Mouse (Mus musculus) gastrocnemius, postnatal 14 days (tissue): Measurements from ENCODE around the gene Olig1. TPM values are rescaled to one million over a fixed set of nuclear protein-coding genes. Genes with fewer than 3 reads are reported as not detected.
"Not testable (repeated sequence)": the region's sequence is repeated elsewhere in the genome, so short reads cannot be mapped to it uniquely, and the experiment has no call there.

ENCODE experiments used
- DNase-seq: peaks from one replicate; pipeline ENCODE4 v3.0.0; 2021; ENCODE audit warnings: mixed read lengths
- intact Hi-C: fragments of 180-260 bp; cut with DNase I; formaldehyde crosslinking; loops from one replicate; pipeline ENCODE4 v1.15.1; 2025; ENCODE audit warnings: low total_unique reads
- total RNA-seq, 2 experiments: library from RNA; stranded (reverse); gene quantifications; 2 replicates each; pipeline ENCODE4 v1.2.3; 2021

Olig1 gene
- total RNA-seq, 2 experiments from 2014 or later, result not detected

DNA sequence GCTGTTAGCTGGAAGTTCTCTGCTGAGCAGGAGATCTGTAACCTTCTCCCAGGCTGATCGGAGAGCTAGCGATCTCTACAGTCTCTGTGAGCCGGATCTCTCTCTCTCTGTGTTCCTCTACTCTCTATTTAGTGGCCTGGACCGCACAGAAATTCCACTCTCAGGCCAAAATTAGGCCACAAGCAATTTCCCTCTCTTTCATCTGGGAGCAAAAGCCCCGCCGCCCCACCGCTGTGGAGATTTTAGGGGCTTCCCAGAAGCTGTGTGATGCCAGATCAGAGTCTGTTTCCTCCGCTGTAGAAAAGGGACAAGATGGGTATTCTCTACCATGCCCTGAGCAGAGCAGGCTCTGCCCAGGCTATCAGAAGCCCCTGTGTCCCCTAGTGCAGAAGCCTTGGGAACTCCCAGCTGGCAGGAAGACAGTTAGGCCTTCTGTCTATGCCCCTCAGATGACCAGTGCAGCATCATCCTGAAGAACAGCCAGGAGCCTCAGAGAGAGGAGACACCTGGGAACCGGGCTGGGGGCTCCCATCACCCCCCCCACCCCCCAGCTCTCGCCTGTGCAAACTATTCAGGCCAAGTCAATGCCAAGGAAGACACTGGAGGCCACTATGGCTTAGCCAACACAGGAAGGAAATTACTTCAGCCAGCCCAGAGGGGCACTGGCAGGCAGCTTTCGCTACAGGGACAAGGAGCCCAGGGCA lies 36.2 kb upstream of the Olig1 start:
- intact Hi-C loops, result no loop called here
- DNase-seq, result no peak

DNA sequence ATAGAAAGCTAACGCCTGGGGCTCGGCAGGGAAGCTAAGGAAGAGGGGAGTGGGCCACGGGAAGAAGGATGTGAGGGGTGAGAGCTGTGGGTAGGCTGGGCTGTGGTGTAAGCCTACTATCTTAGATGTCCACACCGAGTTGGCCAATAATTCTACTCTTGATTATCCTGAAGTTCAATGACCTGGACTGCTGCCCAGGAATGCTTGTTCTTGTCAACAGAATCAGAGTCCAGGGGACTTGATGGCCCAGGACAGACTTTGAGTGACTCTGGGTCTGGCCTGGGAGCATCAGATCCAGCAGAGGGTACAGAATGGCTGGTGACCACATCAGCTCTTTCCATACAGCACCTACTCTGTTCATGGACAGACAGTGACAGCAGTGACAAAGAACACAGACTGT lies 30.5 kb upstream of the Olig1 start:
- no peak for DNase-seq
- intact Hi-C loops, result no loop called here

DNA sequence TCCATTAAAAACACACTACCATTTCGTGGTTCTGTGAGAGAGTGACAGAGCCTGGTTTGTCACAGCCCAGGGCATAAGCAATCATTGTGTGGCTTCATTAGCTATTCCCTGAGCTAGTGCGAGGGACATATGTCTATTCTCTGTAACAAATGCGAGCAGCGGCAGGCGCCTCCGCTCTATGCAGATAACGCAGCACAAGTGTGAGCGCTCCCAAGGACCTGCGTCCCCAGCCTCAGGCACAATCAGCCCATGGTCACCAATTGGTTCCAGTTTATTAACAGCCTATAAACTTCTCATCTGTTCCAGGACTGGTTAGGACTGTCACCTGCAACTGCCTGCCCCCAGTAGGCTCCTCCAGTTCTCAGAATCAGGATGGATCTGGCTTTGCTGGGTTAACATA lies 23.3 kb upstream of the Olig1 start:
- no peak for DNase-seq
- intact Hi-C loops, result no loop called here

DNA sequence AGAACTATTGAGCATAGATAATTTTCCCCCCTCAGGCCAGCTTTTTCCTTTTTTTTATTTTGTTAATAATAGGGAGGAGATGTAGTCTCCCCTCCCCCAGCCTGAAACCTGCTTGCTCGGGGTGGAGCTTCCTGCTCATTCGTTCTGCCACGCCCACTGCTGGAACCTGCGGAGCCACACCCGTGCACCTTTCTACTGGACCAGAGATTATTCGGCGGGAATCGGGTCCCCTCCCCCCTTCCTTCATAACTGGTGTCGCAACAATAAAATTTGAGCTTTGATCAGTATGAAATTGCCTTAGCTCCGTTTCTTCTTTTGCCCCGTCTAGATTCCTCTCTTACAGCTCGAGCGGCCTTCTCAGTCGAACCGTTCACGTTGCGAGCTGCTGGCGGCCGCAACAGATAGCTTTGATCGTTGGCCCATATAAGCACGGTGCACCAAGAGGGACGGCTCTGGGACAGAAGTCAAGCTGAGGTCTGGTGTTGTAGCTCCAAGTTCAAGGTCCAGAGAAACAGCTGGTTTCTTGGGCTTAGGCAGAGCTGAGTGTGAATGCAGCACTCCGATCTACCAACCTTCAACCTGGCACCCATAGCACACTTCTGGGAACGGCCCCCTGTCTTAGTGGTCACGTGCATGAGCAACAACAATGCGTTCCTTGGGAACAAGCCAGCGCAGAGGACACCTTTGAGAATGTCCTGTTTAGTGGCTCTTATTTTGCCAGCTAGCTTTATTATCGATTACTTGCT lies 14.0 kb upstream of the Olig1 start:
- intact Hi-C loops, DNase-seq: not testable (repeated sequence)

DNA sequence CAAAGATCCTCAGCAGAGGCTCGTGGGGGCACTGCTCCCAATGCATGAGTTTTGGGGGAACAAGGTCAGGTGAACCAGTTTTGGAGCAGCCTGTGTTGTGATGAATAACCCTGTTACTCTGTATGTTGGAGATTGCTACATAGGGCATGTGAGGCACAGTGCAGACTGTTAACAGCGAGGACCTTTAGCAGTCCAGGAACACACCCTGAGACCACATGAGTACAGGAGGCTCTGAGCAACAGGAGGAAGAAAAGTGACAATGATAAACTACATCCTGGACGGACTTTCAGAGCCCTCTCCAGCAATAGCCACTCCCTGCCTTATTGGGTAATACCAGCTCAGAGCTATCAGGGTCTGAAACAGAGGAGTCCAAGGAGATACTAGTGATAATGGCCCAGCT lies 10.6 kb upstream of the Olig1 start:
- intact Hi-C loops, result no loop called here
- DNase-seq, result no peak

DNA sequence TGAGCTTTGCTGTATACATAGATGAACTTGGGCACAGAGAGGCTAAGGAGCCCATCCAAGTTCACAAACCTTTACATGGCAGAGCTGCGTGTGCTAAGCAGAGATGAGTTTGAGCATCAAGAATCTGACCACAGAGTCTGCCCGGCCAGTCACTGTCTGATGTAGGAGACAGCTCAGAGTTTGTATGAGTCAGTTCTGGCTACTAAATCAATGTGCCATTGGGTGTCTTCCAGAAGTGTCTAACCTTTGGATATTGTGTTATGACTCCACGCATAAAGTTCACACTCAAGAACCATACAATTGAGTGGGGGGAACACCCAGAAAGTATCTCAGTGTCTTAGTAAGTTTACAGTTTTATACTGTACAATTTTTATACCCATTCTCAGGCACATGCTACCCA lies 8.7 kb upstream of the Olig1 start:
- intact Hi-C loops, result no loop called here
- DNase-seq, result no peak

DNA sequence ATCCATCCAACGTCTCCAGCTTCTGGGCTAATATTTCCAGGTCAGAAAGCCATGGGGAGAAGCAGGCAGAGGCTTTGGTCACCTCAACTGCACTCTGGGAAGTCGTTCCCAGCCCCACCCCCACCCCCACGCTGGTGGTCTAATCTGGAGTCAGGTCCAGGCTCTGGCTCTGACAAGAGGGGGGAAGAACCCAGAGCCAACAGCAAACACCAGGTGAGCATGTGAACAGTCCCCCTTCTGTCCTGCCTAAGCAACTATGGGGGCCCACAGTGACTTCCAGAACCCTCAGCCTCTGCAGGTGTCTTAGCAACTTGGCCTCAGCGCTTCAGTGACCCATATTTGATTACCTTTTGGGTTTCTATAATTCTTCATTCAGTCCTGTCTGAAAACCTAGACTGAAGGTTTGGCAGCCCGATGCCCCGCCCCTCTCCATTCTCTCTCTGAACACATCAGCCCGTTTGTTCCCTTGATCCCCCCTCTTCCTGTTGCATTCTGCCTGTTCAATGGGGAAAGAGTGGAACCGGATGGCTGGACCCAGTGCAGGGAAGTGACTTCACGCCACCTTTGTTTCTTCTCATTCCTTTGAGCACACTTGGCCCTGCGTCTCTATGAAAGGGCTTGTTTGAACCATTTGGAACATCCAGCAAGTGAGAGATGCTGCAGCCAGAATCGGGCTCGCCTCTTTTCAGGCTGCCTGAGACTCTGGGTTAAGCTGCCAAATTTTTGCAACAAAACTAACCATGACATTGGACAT lies 6.9 kb upstream of the Olig1 start:
- no peak for DNase-seq
- intact Hi-C loops, result no loop called here

DNA sequence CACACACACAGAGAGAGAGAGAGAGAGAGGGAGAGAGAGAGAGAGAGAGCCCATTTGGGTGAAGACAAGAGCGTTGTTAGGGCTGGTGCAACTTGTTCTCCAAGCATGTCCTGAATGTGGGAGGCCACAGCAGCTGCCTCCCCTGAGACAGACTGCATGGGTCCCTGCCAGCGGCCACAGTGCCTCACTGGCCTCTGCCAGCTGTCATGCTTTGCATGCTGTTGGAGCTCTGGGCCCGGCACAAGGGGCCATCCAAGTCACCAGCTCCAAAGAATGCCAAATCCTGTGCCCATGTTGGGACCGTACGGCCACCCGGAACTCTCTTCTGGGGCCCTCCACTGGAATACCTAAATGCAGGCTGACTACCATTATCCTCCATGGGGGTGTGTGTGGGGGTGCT lies 3.6 kb upstream of the Olig1 start:
- DNase-seq, result peak; percentile 65
- intact Hi-C loops, result no loop called here

DNA sequence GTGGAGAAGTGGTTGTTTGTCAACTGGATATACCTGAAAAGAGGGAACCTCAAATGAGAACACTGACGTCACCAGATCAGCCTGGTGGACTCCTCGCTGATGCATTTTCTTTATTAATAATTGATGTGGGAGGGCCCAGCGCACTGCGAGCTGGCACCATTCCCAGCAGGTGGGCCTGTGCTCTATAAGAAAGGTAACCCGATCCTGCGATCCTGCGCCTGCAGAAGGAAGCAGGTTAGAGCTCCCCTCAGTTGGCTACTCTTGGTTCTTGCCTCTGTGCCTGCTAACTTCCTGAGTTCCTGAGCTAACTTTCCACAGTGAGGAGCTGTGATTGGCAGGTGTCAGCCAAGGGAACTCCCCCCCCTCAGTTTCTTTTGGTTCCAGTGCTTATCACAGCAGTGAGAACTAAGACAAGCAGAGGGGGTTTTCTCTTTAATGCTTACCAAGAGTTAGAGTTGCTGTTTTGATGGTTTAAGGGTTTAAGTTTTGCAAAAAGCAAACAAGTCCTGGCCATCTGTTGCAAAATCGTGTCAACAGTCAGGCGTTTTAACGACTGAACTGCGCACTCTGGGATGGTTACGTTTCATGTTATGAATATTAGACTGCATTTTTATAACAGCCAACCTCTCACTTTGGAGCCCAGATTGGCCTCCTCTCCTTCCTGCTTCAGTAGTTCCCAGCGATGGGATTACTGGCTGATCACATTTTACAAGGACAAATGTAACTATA lies 684 bp upstream of the Olig1 start:
- no peak for DNase-seq
- intact Hi-C loops, result no loop called here

DNA sequence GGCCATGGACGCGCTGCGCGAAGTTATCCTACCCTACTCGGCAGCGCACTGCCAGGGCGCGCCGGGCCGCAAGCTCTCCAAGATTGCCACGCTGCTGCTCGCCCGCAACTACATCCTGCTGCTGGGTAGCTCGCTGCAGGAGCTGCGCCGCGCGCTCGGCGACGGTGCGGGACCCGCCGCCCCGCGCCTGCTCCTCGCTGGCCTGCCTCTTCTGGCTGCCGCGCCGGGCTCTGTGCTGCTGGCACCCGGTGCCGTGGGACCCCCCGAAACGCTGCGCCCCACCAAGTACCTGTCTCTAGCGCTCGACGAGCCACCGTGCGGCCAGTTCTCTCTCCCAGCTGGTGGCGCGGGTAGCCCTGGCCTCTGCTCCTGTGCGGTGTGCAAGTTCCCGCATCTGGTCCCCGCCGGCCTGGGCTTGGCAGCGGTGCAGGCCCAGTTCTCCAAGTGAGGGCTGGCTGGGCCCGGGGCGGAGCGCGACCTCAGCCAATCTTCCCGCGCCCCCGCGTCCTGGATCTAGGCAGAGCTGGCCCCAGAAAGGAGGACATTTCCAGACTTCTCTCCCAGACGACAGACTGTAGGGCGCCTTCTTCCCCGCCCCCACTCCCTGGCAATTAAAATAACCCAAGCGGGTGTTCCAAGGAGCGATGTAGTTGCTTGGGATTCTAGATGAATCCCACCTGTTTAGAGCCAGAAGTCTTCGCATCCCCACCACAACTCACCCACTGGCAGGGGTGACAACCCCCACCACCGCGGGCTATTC lies 820 bp downstream of the Olig1 start:
- intact Hi-C loops, result no loop called here
- no peak for DNase-seq

DNA sequence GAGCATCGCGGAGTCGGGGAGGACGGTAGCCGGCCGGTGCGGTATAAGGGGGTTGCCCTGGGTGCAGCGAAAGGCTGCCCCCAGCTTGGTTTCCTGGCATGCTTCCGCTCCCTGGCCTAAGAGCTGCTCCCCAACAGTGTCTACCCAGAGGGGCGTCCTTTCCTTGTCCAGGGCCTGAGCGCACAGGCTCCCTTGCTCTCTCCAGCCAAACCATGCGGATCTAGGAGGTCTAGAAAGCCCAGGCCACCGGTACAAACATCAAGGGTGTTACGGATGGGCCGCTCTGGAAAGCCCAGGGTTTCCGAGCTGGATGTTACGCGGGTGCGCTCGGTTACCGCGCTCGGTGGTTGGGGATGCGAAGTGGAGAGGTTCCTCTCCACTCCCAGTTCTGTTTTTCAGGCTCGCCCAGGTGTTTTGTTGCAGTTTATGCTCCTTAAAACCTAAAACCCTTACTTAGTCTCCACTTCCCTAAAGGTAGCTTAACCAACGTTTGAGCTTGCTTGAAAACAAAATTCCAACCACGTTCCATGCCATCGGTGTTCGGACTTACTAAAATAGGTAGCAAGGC lies 1.5 kb downstream of the Olig1 start:
- DNase-seq, result no peak
- intact Hi-C loops, result no loop called here

DNA sequence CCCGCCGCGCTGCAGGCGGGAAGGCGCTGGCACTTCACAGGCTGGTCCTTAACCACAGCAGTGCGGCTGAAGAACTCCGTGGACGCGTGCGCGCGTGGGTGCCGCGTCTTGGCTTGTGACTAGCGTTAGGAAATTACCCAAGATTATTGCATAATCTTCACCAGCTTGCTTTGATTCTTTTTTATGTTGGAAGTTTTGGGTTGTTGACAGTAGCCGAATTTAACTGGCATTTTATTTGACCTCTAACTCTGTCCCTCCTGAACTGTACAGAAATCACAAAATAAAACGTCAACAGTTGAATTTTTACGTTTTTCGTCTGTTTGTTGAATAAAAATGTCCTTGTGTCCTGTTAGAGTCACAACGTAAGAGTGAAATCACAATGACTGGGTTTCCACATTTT lies 2.1 kb downstream of the Olig1 start:
- no peak for DNase-seq
- intact Hi-C loops, result no loop called here

DNA sequence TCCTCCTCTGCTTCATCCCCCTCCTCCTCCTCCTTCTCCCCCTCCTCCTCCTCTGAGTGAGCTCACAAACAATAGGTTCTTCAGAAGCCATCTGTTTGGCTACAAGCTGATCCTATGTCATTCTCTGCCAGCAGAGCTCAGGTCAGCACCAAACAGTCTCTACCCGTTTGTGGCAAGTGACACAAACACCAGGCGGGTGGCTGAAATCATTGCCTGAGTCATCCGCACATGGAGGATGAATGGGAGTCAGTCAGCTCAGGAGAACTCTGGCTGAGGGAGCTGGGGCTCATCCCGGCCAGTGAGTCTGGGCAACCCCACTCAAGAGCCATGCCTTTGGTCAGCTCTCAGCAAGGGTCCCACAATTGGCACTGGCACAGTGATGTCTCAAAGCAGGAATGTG lies 10.9 kb downstream of the Olig1 start:
- intact Hi-C loops, result no loop called here
- DNase-seq, result no peak

DNA sequence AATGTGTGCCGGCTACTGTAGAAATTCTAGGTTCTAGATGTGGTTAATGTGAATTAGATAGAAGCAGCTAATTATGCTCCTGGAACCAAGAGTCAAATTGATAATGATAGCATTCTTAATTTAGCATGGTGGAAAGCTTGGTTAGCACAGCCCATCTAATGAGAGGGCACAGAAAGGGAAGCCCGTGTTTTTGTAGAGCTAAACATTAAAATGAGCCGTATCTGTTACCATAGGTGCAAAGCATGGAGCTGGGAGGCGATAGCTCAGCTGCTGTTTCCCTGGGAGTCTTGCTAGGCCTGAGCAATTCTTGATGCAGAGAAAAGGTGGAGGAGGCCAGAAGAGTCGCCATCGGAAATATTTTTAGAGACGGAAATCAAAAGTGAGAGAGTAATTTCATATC lies 22.5 kb downstream of the Olig1 start:
- intact Hi-C loops, result no loop called here
- no peak for DNase-seq

DNA sequence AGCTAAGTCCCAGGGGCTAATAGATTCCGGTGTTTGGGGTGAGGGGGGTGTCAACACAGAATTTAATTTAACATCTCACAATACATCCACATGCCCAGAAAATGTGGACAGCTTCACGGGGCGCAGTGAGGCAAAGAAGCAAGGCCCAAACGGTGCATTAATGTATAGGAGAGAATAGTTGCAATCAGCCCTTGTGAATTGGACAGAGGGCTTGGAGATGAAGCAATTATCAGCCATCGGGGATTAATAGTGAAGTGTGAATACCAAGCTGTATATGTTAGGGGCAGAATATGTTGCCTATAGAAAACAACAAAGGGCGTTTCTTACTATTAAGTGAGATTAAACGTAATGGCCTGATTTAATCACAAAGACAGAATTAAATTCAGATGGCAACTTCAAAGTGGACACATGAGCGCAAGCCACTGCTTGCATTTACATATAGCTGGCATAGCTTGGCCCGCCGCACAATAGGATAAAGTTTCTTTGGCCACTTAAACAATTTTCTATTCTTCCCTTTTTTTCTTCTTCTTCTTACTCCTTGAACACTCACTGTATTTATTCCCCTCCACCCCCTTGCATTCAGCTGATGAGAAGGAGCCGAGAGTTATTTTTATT lies 23.3 kb downstream of the Olig1 start:
- DNase-seq, result no peak
- intact Hi-C loops, result no loop called here

DNA sequence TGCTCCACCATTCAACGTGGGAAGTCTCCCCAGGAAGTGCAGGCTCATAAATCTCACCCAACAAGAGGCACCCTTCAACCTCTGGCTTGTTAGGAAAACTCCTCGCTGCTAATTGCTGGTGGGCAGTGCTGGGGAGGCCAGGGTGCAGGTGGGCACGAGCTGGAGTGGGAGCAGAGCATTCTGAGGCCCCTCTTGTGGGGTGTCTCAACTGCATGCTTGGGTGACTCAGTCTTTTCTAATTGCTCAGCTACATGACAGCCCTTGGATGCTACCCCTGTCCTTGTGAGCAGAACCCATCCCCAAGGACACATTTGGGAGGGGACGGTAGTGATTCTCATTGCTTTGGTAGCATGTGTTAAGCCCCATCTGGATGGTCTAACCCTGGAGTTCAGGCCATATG lies 28.2 kb downstream of the Olig1 start:
- intact Hi-C loops, result no loop called here
- no peak for DNase-seq

DNA sequence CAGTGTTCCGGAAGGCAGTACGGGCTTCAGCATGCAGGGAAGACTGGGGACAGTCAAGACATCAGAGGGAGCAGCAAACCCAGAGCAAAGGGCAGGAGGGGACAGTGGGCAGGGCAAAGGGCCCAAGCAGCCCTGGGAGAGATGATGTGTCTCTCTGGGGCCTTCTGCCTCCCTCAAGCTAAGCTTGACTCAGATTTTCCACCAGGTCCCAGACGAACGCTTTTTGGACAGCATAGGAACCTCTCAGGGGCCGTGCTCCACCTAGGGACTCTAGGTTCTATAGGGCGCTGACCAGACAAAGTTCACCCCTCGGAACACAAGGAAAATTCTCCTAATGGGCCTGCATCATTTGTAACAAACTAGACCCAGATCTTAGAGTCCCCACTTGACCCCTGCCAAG lies 29.8 kb downstream of the Olig1 start:
- intact Hi-C loops, result no loop called here
- no peak for DNase-seq

DNA sequence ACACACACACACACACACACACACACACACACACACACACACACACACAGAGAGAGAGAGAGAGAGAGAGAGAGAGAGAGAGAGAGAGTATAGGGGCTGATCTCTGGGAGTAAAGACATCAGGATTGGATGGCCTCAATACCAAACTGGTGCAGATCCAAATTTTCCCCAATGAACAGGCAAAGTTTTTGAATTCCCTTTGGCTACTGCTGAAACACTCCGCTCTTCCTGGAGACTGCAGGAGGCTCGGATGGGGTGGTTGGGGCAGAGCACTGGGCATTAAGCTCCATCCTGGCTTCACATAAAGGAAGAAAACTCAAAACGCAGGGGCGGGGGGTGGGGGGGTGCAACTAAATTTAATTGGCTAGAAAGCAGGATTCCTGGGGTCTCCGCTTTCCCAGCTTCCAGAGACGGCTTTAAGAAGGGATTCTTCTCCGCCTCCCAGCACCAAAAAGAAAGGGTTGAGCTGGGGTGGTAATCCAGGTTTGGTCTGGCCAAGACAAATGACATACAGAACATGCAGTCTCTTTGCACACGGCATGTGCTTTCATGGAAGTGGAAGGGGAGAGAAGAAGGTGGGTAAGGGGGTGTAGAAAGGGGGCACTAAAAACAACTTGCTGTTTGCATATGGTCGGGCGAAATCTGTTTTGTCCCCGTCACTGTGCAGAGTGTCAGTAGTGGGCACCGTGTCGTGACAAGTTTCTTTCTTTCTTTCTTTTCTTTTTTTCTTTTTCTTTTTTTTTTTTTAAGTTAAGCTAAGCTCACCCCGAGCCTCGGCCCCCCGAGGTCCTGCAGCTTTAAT lies 31.3 kb downstream of the Olig1 start:
- intact Hi-C loops, result no loop called here
- no peak for DNase-seq
